Mouse (Mus musculus) heart, embryonic 12.5 days (tissue): Measurements from ENCODE around the gene Rcan1. TPM values are rescaled to one million over a fixed set of nuclear protein-coding genes. Genes with fewer than 3 reads are reported as not detected.

Source experiments
- ATAC-seq: fragments of 200-750 bp; cut with Nextera tagmentation; 2 replicates; pipeline ENCODE4 v1.8.0; 2017; ENCODE audit warnings: moderate TSS enrichment, moderate library complexity; ENCODE audit not compliant: insufficient number of reproducible peaks, low FRiP score
- H3K27ac ChIP-seq: fragments of 300-500 bp; sonication (generic); 2 replicates; pipeline ENCODE4 v1.5.1; 2016; ENCODE audit warnings: mild to moderate bottlenecking, moderate library complexity; ENCODE audit not compliant: poor library complexity, severe bottlenecking
- H3K27me3 ChIP-seq: fragments of 300-500 bp; sonication (generic); replicated peaks from 2 replicates; pipeline ENCODE4 v1.6.1; 2016; ENCODE audit warnings: mild to moderate bottlenecking, moderate library complexity
- H3K36me3 ChIP-seq: fragments of 300-500 bp; sonication (generic); 2 replicates; pipeline ENCODE4 v1.6.1; 2016; ENCODE audit warnings: mild to moderate bottlenecking, moderate library complexity
- H3K4me1 ChIP-seq: fragments of 300-500 bp; sonication (generic); replicated peaks from 2 replicates; pipeline ENCODE4 v1.6.1; 2016; ENCODE audit warnings: mild to moderate bottlenecking
- H3K4me2 ChIP-seq: fragments of 300-500 bp; sonication (generic); 2 replicates; pipeline ENCODE4 v1.6.1; 2016; ENCODE audit warnings: mild to moderate bottlenecking, moderate library complexity
- H3K4me3 ChIP-seq: fragments of 300-500 bp; sonication (generic); 2 replicates; pipeline ENCODE4 v1.5.1; 2016; ENCODE audit warnings: mild to moderate bottlenecking
- H3K9ac ChIP-seq: fragments of 300-500 bp; sonication (generic); 2 replicates; pipeline ENCODE4 v1.6.1; 2016; ENCODE audit warnings: mild to moderate bottlenecking, moderate library complexity
- H3K9me3 ChIP-seq: fragments of 300-500 bp; sonication (generic); replicated peaks from 2 replicates; pipeline ENCODE4 v1.6.1; 2016; ENCODE audit warnings: mild to moderate bottlenecking, moderate library complexity
- WGBS: fragments of 180-500 bp; shearing (Covaris S2); methylation state at CpG from one replicate; pipeline ENCODE4 v1.1.7; 2016; 5-methylcytosine and 5-hydroxymethylcytosine counted together
- polyA plus RNA-seq: library from polyadenylated mRNA; unstranded; fragments of >200 nt; fragmentation: Nextera tagmentation; extraction: Ambion mirVana; gene quantifications from 2 replicates; pipeline ENCODE4 v1.2.1, GENCODE M21; 2016

Gene Rcan1
- polyA plus RNA-seq, 1 experiment from 2014 or later, result 148 TPM

GRCm38 (mm10) chr16:92399490-92400458 lies 70.9 kb downstream of the Rcan1 start:
- Histone ChIP-seq H3K4me3 (peak overlapping the region; percentile 65), H3K27ac (peak overlapping the region; percentile 99), H3K36me3 (peaks cover 27% of the 10 kb centered on the region), H3K4me1 (peaks cover 61% of the 10 kb centered on the region), H3K4me2 (peak overlapping the region; percentile 83), H3K9me3 (no peaks in the 10 kb centered on the region), H3K9ac (peak overlapping the region; percentile 94), H3K27me3 (no peaks in the 10 kb centered on the region)
- WGBS, result under 1% methylated on average over 37 of the region's 37 CpGs
- peak; percentile 86 for ATAC-seq

GRCm38 (mm10) chr16:92398574-92399118 lies 72.0 kb downstream of the Rcan1 start:
- no peaks in the 10 kb centered on the region for H3K27me3 ChIP-seq
- peak overlapping the region; percentile 83 for H3K4me2 ChIP-seq
- H3K27ac ChIP-seq, result peak overlapping the region; percentile 99
- peak overlapping the region; percentile 94 for H3K9ac ChIP-seq
- ATAC-seq, result no peak
- no peaks in the 10 kb centered on the region for H3K9me3 ChIP-seq
- 31% methylated on average over 6 of the region's 6 CpGs for WGBS
- H3K4me1 ChIP-seq, result peaks cover 61% of the 10 kb centered on the region
- peak overlapping the region; percentile 65 for H3K4me3 ChIP-seq
- peaks cover 39% of the 10 kb centered on the region for H3K36me3 ChIP-seq

- H3K27me3 ChIP-seq, result no peaks in the 10 kb centered on the region
- H3K4me1 ChIP-seq, result peaks cover 54% of the 10 kb centered on the region
- H3K4me2 ChIP-seq, result peak overlapping the region; percentile 83
- H3K27ac ChIP-seq, result peak overlapping the region; percentile 99
- H3K36me3 ChIP-seq, result peaks cover 45% of the 10 kb centered on the region
- H3K4me3 ChIP-seq, result peak overlapping the region; percentile 65
- ATAC-seq, result no peak
- H3K9me3 ChIP-seq, result no peaks in the 10 kb centered on the region
- H3K9ac ChIP-seq, result peak overlapping the region; percentile 94
- WGBS, result 35% methylated on average over 10 of the region's 10 CpGs
Measured at GRCm38 (mm10) chr16:92397745-92398573, 72.7 kb downstream of the Rcan1 start.

- 93% methylated on average over 3 of the region's 3 CpGs for WGBS
- no peak overlapping the region for H3K4me2 ChIP-seq
- H3K27ac ChIP-seq, result no peak overlapping the region
- peaks cover 73% of the 10 kb centered on the region for H3K36me3 ChIP-seq
- no peaks in the 10 kb centered on the region for H3K27me3 ChIP-seq
- no peaks in the 10 kb centered on the region for H3K9me3 ChIP-seq
- no peak overlapping the region for H3K9ac ChIP-seq
- no peak for ATAC-seq
- H3K4me3 ChIP-seq, result no peak overlapping the region
- H3K4me1 ChIP-seq, result peaks cover 26% of the 10 kb centered on the region
Measured at GRCm38 (mm10) chr16:92393732-92394131, 76.9 kb downstream of the Rcan1 start.

GRCm38 (mm10) chr16:92387692-92388091 lies 83.0 kb downstream of the Rcan1 start:
- Histone ChIP-seq H3K9me3 (no peaks in the 10 kb centered on the region), H3K4me1 (0 out of 2 replicates have a peak, but pooled peaks cover 3% of the 10 kb centered on the region), H3K9ac (no peak overlapping the region), H3K4me3 (no peak overlapping the region), H3K36me3 (peaks cover 25% of the 10 kb centered on the region), H3K4me2 (no peak overlapping the region), H3K27me3 (no peaks in the 10 kb centered on the region), H3K27ac (no peak overlapping the region)
- ATAC-seq, result no peak
- 67% methylated on average over 10 of the region's 10 CpGs for WGBS

- Histone ChIP-seq H3K36me3 (no peaks in the 10 kb centered on the region), H3K27ac (no peak overlapping the region), H3K4me3 (no peak overlapping the region), H3K9ac (no peak overlapping the region), H3K9me3 (no peaks in the 10 kb centered on the region), H3K4me1 (0 out of 2 replicates have a peak, but pooled peaks cover 3% of the 10 kb centered on the region), H3K4me2 (no peak overlapping the region), H3K27me3 (no peaks in the 10 kb centered on the region)
- no peak for ATAC-seq
- WGBS, result 2% methylated on average over 2 of the region's 2 CpGs
Measured at GRCm38 (mm10) chr16:92385062-92385461, 85.6 kb downstream of the Rcan1 start.

- Histone ChIP-seq H3K36me3 (no peaks in the 10 kb centered on the region), H3K4me3 (no peak overlapping the region), H3K9ac (no peak overlapping the region), H3K9me3 (no peaks in the 10 kb centered on the region), H3K27me3 (no peaks in the 10 kb centered on the region), H3K27ac (no peak overlapping the region), H3K4me2 (no peak overlapping the region), H3K4me1 (0 out of 2 replicates have a peak, but pooled peaks cover 3% of the 10 kb centered on the region)
- no peak for ATAC-seq
Measured at GRCm38 (mm10) chr16:92383412-92383811, 87.3 kb downstream of the Rcan1 start.

- Histone ChIP-seq H3K27ac (no peak overlapping the region), H3K4me2 (no peak overlapping the region), H3K9ac (no peak overlapping the region), H3K9me3 (no peaks in the 10 kb centered on the region), H3K27me3 (no peaks in the 10 kb centered on the region), H3K4me3 (no peak overlapping the region), H3K36me3 (no peaks in the 10 kb centered on the region), H3K4me1 (0 out of 2 replicates have a peak, but pooled peaks cover 3% of the 10 kb centered on the region)
- WGBS, result 67% methylated on average over 6 of the region's 6 CpGs
- no peak for ATAC-seq
Measured at GRCm38 (mm10) chr16:92382508-92382907, 88.2 kb downstream of the Rcan1 start.

- Histone ChIP-seq H3K4me1 (0 out of 2 replicates have a peak, but pooled peaks cover 3% of the 10 kb centered on the region), H3K9me3 (no peaks in the 10 kb centered on the region), H3K9ac (no peak overlapping the region), H3K4me3 (no peak overlapping the region), H3K4me2 (no peak overlapping the region), H3K36me3 (no peaks in the 10 kb centered on the region), H3K27ac (no peak overlapping the region), H3K27me3 (no peaks in the 10 kb centered on the region)
- ATAC-seq, result no peak
- 70% methylated on average over 6 of the region's 6 CpGs for WGBS
Measured at GRCm38 (mm10) chr16:92381092-92381491, 89.6 kb downstream of the Rcan1 start.

- H3K9ac ChIP-seq, result no peak overlapping the region
- no peaks in the 10 kb centered on the region for H3K9me3 ChIP-seq
- H3K36me3 ChIP-seq, result no peaks in the 10 kb centered on the region
- H3K27ac ChIP-seq, result no peak overlapping the region
- H3K4me1 ChIP-seq, result peaks cover 9% of the 10 kb centered on the region
- no peak for ATAC-seq
- no peak overlapping the region for H3K4me3 ChIP-seq
- no peak overlapping the region for H3K4me2 ChIP-seq
- 88% methylated on average over 6 of the region's 6 CpGs for WGBS
- no peaks in the 10 kb centered on the region for H3K27me3 ChIP-seq
Measured at GRCm38 (mm10) chr16:92376976-92377375, 93.7 kb downstream of the Rcan1 start.

- 50% methylated on average over 5 of the region's 5 CpGs for WGBS
- H3K4me2 ChIP-seq, result no peak overlapping the region
- no peak overlapping the region for H3K9ac ChIP-seq
- H3K4me1 ChIP-seq, result peaks cover 34% of the 10 kb centered on the region
- no peaks in the 10 kb centered on the region for H3K36me3 ChIP-seq
- no peaks in the 10 kb centered on the region for H3K27me3 ChIP-seq
- no peak overlapping the region for H3K4me3 ChIP-seq
- no peak overlapping the region for H3K27ac ChIP-seq
- no peaks in the 10 kb centered on the region for H3K9me3 ChIP-seq
- no peak for ATAC-seq
Measured at GRCm38 (mm10) chr16:92371623-92372022, 99.0 kb downstream of the Rcan1 start.
